Mouse (Mus musculus) 3T3-L1 (cell line): ENCODE measurements around the gene Ninl.

Experiments
- DNase-seq: peaks from one replicate; pipeline ENCODE4 v3.0.0-alpha.2; 2015; ENCODE audit warnings: low read depth, low spot score

Ninl gene

GRCm38 (mm10) chr2:151039232-151039695 is at the start of gene Ninl, which contains the start of gene Nanp:
Gene Ninl, minus strand, starts transcription at chr2:151039382.
Gene Nanp, minus strand, starts transcription at chr2:151039398.
- DNase-seq: peak; percentile 97

- DNase-seq: no peak
Measured at GRCm38 (mm10) chr2:151056637-151057036, 17.5 kb upstream of the Ninl start.

GRCm38 (mm10) chr2:151040411-151040810 is 1.2 kb upstream of the Ninl start:
- peak; percentile 13 for DNase-seq

GRCm38 (mm10) chr2:151039726-151040125 is 544 bp upstream of the Ninl start:
- no peak for DNase-seq

- peak; percentile 47 for DNase-seq
Measured at GRCm38 (mm10) chr2:151038811-151039222, 365 bp downstream of the Ninl start.

- DNase-seq: no peak
Measured at GRCm38 (mm10) chr2:151037876-151038552, 1.2 kb downstream of the Ninl start.

GRCm38 (mm10) chr2:151037292-151037691 is 1.9 kb downstream of the Ninl start:
- DNase-seq: no peak

GRCm38 (mm10) chr2:151036721-151037120 is 2.5 kb downstream of the Ninl start:
- no peak for DNase-seq

- no peak for DNase-seq
Measured at GRCm38 (mm10) chr2:151034435-151034834, 4.7 kb downstream of the Ninl start.

GRCm38 (mm10) chr2:151021158-151021557 is 18.0 kb downstream of the Ninl start:
- DNase-seq: no peak

- no peak for DNase-seq
Measured at GRCm38 (mm10) chr2:151015316-151015715, 23.9 kb downstream of the Ninl start.

- no peak for DNase-seq
Measured at GRCm38 (mm10) chr2:151011273-151011672, 27.9 kb downstream of the Ninl start.

GRCm38 (mm10) chr2:151009515-151010085 is 29.6 kb downstream of the Ninl start:
- DNase-seq: no peak

GRCm38 (mm10) chr2:151008939-151009509 is 30.2 kb downstream of the Ninl start:
- peak; percentile 78 for DNase-seq

- DNase-seq: no peak
Measured at GRCm38 (mm10) chr2:151008517-151008932, 30.7 kb downstream of the Ninl start.

- DNase-seq: no peak
Measured at GRCm38 (mm10) chr2:151008006-151008405, 31.2 kb downstream of the Ninl start.

- peak; percentile 53 for DNase-seq
Measured at GRCm38 (mm10) chr2:151006281-151006945, 32.8 kb downstream of the Ninl start.

- DNase-seq: no peak
Measured at GRCm38 (mm10) chr2:151004390-151004789, 34.8 kb downstream of the Ninl start.

- peak; percentile 81 for DNase-seq
Measured at GRCm38 (mm10) chr2:151003796-151004195, 35.4 kb downstream of the Ninl start.

- no peak for DNase-seq
Measured at GRCm38 (mm10) chr2:151001619-151002175, 37.5 kb downstream of the Ninl start.

GRCm38 (mm10) chr2:151000402-151001178 is 38.6 kb downstream of the Ninl start:
- peak; percentile 90 for DNase-seq
